Mouse (Mus musculus) MEL (cell line): ENCODE data around the gene Rnf207. TPM values are rescaled to one million over a fixed set of nuclear protein-coding genes. Genes with fewer than 3 reads are reported as not detected.
A peak's percentile ranks its signal among the peaks of the same experiment; 100 is the strongest.

Experiments used
- DNase-seq: peaks from one replicate; pipeline ENCODE4 v3.0.0; 2011; ENCODE audit warnings: low read depth, low spot score
- H3K27ac ChIP-seq: 2 replicates; pipeline ENCODE4 v1.5.1; 2012; ENCODE audit warnings: low read depth, mild to moderate bottlenecking, control low read depth, low read length, moderate library complexity; ENCODE audit not compliant: control insufficient read depth
- H3K27me3 ChIP-seq, 2 experiments: fragments of 150-350 bp in 1 of 2; sonication (generic) in 1 of 2; 2 replicates each; pipeline ENCODE4 v1.6.1; 2012; ENCODE audit warnings: low read length in 2 of 2, mild to moderate bottlenecking in 2 of 2, improper control_type of control experiment in 1 of 2, moderate library complexity in 1 of 2; ENCODE audit not compliant: insufficient read depth in 2 of 2, control insufficient read depth in 1 of 2
- H3K36me3 ChIP-seq, 2 experiments: 2 replicates each; pipeline ENCODE4 v1.6.1; 2012 to 2014; ENCODE audit warnings: low read length in 2 of 2, improper control_type of control experiment in 1 of 2, inconsistent platforms in 1 of 2, mild to moderate bottlenecking in 1 of 2; ENCODE audit not compliant: insufficient read depth in 2 of 2, control insufficient read depth in 1 of 2
- H3K4me1 ChIP-seq, 2 experiments: fragments of 150-350 bp in 1 of 2; sonication (generic) in 1 of 2; 2 replicates each; pipeline ENCODE4 v1.6.1; 2012; ENCODE audit warnings: low read length in 2 of 2, improper control_type of control experiment in 1 of 2, mild to moderate bottlenecking in 1 of 2; ENCODE audit not compliant: insufficient read depth in 2 of 2, control insufficient read depth in 1 of 2
- H3K4me3 ChIP-seq, 2 experiments: fragments of 150-350 bp in 1 of 2; sonication (generic) in 1 of 2; 2 replicates each; pipeline ENCODE4 v1.5.1; 2012; ENCODE audit warnings: low read depth in 2 of 2, low read length in 2 of 2, mild to moderate bottlenecking in 2 of 2, moderate library complexity in 2 of 2, control low read depth in 1 of 2, improper control_type of control experiment in 1 of 2; ENCODE audit not compliant: control insufficient read depth in 1 of 2, insufficient read depth in 1 of 2
- H3K79me2 ChIP-seq: 2 replicates; pipeline ENCODE4 v1.6.1; 2012; ENCODE audit warnings: mild to moderate bottlenecking, low read length, moderate library complexity; ENCODE audit not compliant: control insufficient read depth, poor library complexity, insufficient read depth
- H3K9ac ChIP-seq: 2 replicates; pipeline ENCODE4 v1.6.1; 2012; ENCODE audit warnings: low read depth, mild to moderate bottlenecking, control low read depth, low read length, moderate library complexity; ENCODE audit not compliant: control insufficient read depth, poor library complexity, severe bottlenecking
- H3K9me3 ChIP-seq: fragments of 150-350 bp; sonication (generic); replicated peaks from 2 replicates; pipeline ENCODE4 v1.6.1; 2012; ENCODE audit warnings: mild to moderate bottlenecking, low read length, improper control_type of control experiment, moderate library complexity; ENCODE audit not compliant: insufficient read depth
- BHLHE40 ChIP-seq: IDR thresholded peaks from 2 replicates; pipeline ENCODE4 v1.6.1; 2012; ENCODE audit warnings: low read depth, mild to moderate bottlenecking, inconsistent platforms, low read length, improper control_type of control experiment, borderline replicate concordance
- CHD1 ChIP-seq: IDR thresholded peaks from 2 replicates; pipeline ENCODE4 v1.6.1; 2012; ENCODE audit warnings: low read depth, mild to moderate bottlenecking, inconsistent platforms, low read length, improper control_type of control experiment
- CHD2 ChIP-seq: IDR thresholded peaks from 2 replicates; pipeline ENCODE4 v1.6.1; 2011; ENCODE audit warnings: low read length, improper control_type of control experiment
- CTCF ChIP-seq, 3 experiments: IDR thresholded peaks in 2 of 3; conservative IDR thresholded peaks in 1 of 3; 2 replicates each; pipeline ENCODE4 v1.5.1; 2011 to 2012; ENCODE audit warnings: low read length in 3 of 3, low read depth in 2 of 3, mild to moderate bottlenecking in 2 of 3, improper control_type of control experiment in 1 of 3, inconsistent platforms in 1 of 3, mixed read lengths in 1 of 3, moderate library complexity in 1 of 3; ENCODE audit not compliant: control insufficient read depth in 1 of 3, insufficient read depth in 1 of 3, poor library complexity in 1 of 3, severe bottlenecking in 1 of 3
- E2F4 ChIP-seq: IDR thresholded peaks from 2 replicates; pipeline ENCODE4 v1.6.1; 2011; ENCODE audit warnings: low read depth, low read length, improper control_type of control experiment, borderline replicate concordance
- ELF1 ChIP-seq: IDR thresholded peaks from 2 replicates; pipeline ENCODE4 v1.6.1; 2014; ENCODE audit warnings: low read depth, mild to moderate bottlenecking, inconsistent platforms, low read length, improper control_type of control experiment, moderate library complexity
- EP300 ChIP-seq, 2 experiments: IDR thresholded peaks; 2 replicates each; pipeline ENCODE4 v1.6.1; 2011; ENCODE audit warnings: improper control_type of control experiment in 2 of 2, low read length in 2 of 2, low read depth in 1 of 2, mild to moderate bottlenecking in 1 of 2
- ETS1 ChIP-seq: IDR thresholded peaks from 2 replicates; pipeline ENCODE4 v1.6.1; 2012; ENCODE audit warnings: low read depth, mild to moderate bottlenecking, inconsistent platforms, low read length, improper control_type of control experiment, moderate library complexity
- GABPA ChIP-seq: IDR thresholded peaks from 2 replicates; pipeline ENCODE4 v1.6.1; 2012; ENCODE audit warnings: low read depth, mild to moderate bottlenecking, inconsistent platforms, low read length, improper control_type of control experiment, moderate library complexity
- GATA1 ChIP-seq: IDR thresholded peaks from 2 replicates; pipeline ENCODE4 v1.6.1; 2011; ENCODE audit warnings: low read depth, low read length, improper control_type of control experiment
- HCFC1 ChIP-seq: IDR thresholded peaks from 2 replicates; pipeline ENCODE4 v1.6.1; 2012; ENCODE audit warnings: low read depth, mild to moderate bottlenecking, inconsistent platforms, low read length, improper control_type of control experiment, moderate library complexity
- JUND ChIP-seq: IDR thresholded peaks from 2 replicates; pipeline ENCODE4 v1.6.1; 2011; ENCODE audit warnings: low read depth, mild to moderate bottlenecking, improper control_type of control experiment, low read length
- KAT2A ChIP-seq: conservative IDR thresholded peaks from 2 replicates; pipeline ENCODE4 v1.6.1; 2012; ENCODE audit warnings: low read depth, low read length, improper control_type of control experiment, inconsistent platforms
- MAFK ChIP-seq: IDR thresholded peaks from 2 replicates; pipeline ENCODE4 v1.6.1; 2011; ENCODE audit warnings: low read depth, mild to moderate bottlenecking, low read length, improper control_type of control experiment, borderline replicate concordance
- MAX ChIP-seq: IDR thresholded peaks from 2 replicates; pipeline ENCODE4 v1.6.1; 2011; ENCODE audit warnings: low read length, improper control_type of control experiment
- MAZ ChIP-seq: IDR thresholded peaks from 2 replicates; pipeline ENCODE4 v1.6.1; 2012; ENCODE audit warnings: low read depth, mild to moderate bottlenecking, inconsistent platforms, low read length, improper control_type of control experiment
- MEF2A ChIP-seq: IDR thresholded peaks from 2 replicates; pipeline ENCODE4 v1.6.1; 2014; ENCODE audit warnings: low read depth, mild to moderate bottlenecking, inconsistent platforms, low read length, improper control_type of control experiment; ENCODE audit not compliant: poor library complexity, insufficient replicate concordance, severe bottlenecking; ENCODE audit errors: extremely low read depth
- MXI1 ChIP-seq: IDR thresholded peaks from 2 replicates; pipeline ENCODE4 v1.6.1; 2011; ENCODE audit warnings: mild to moderate bottlenecking, low read depth, low read length, improper control_type of control experiment
- MYB ChIP-seq: IDR thresholded peaks from 2 replicates; pipeline ENCODE4 v1.6.1; 2011; ENCODE audit warnings: mild to moderate bottlenecking, low read depth, low read length, improper control_type of control experiment
- MYC ChIP-seq: IDR thresholded peaks from 2 replicates; pipeline ENCODE4 v1.6.1; 2011; ENCODE audit warnings: low read depth, mild to moderate bottlenecking, low read length, improper control_type of control experiment, moderate library complexity
- NELFE ChIP-seq: IDR thresholded peaks from 2 replicates; pipeline ENCODE4 v1.6.1; 2011; ENCODE audit warnings: low read depth, low read length, improper control_type of control experiment
- NRF1 ChIP-seq: IDR thresholded peaks from 2 replicates; pipeline ENCODE4 v1.6.1; 2014; ENCODE audit warnings: low read depth, mild to moderate bottlenecking, inconsistent platforms, low read length, improper control_type of control experiment, moderate library complexity; ENCODE audit not compliant: poor library complexity, insufficient read depth, severe bottlenecking
- POLR2A ChIP-seq, 2 experiments: IDR thresholded peaks; 2 replicates each; pipeline ENCODE4 v1.6.1; 2011 to 2012; ENCODE audit warnings: low read length in 2 of 2, mild to moderate bottlenecking in 2 of 2, control low read depth in 1 of 2, improper control_type of control experiment in 1 of 2, low read depth in 1 of 2, moderate library complexity in 1 of 2; ENCODE audit not compliant: control insufficient read depth in 1 of 2, insufficient read depth in 1 of 2, poor library complexity in 1 of 2
- RAD21 ChIP-seq: IDR thresholded peaks from 2 replicates; pipeline ENCODE4 v1.6.1; 2011; ENCODE audit warnings: mild to moderate bottlenecking, low read depth, low read length, improper control_type of control experiment
- RCOR1 ChIP-seq: IDR thresholded peaks from 2 replicates; pipeline ENCODE4 v1.6.1; 2012; ENCODE audit warnings: low read depth, mild to moderate bottlenecking, inconsistent platforms, low read length, improper control_type of control experiment
- SIN3A ChIP-seq: IDR thresholded peaks from 2 replicates; pipeline ENCODE4 v1.6.1; 2012; ENCODE audit warnings: low read length, improper control_type of control experiment, inconsistent platforms
- SMC3 ChIP-seq: IDR thresholded peaks from 2 replicates; pipeline ENCODE4 v1.6.1; 2011; ENCODE audit warnings: low read depth, low read length, improper control_type of control experiment
- TAL1 ChIP-seq: IDR thresholded peaks from 2 replicates; pipeline ENCODE4 v1.6.1; 2012; ENCODE audit warnings: mild to moderate bottlenecking, inconsistent platforms, low read length, moderate library complexity, mixed read lengths
- TBP ChIP-seq: IDR thresholded peaks from 2 replicates; pipeline ENCODE4 v1.8.0; 2011; ENCODE audit warnings: low read depth, low read length, improper control_type of control experiment
- TCF12 ChIP-seq: IDR thresholded peaks from 2 replicates; pipeline ENCODE4 v1.6.1; 2014; ENCODE audit warnings: low read depth, mild to moderate bottlenecking, inconsistent platforms, low read length, improper control_type of control experiment, moderate library complexity
- UBTF ChIP-seq: IDR thresholded peaks from 2 replicates; pipeline ENCODE4 v1.6.1; 2012; ENCODE audit warnings: low read depth, mild to moderate bottlenecking, inconsistent platforms, low read length, improper control_type of control experiment, moderate library complexity, borderline replicate concordance; ENCODE audit not compliant: insufficient read depth
- USF1 ChIP-seq: IDR thresholded peaks from 2 replicates; pipeline ENCODE4 v1.6.1; 2014; ENCODE audit warnings: low read depth, mild to moderate bottlenecking, inconsistent platforms, low read length, improper control_type of control experiment, moderate library complexity
- USF2 ChIP-seq, 2 experiments: IDR thresholded peaks; 2 replicates each; pipeline ENCODE4 v1.6.1; 2011 to 2012; ENCODE audit warnings: improper control_type of control experiment in 2 of 2, low read length in 2 of 2, borderline replicate concordance in 1 of 2, inconsistent platforms in 1 of 2, low read depth in 1 of 2, mild to moderate bottlenecking in 1 of 2; ENCODE audit not compliant: insufficient read depth in 1 of 2
- ZC3H11A ChIP-seq: IDR thresholded peaks from 2 replicates; pipeline ENCODE4 v1.6.1; 2012; ENCODE audit warnings: low read depth, mild to moderate bottlenecking, inconsistent platforms, low read length, improper control_type of control experiment
- ZKSCAN1 ChIP-seq: IDR thresholded peaks from 2 replicates; pipeline ENCODE4 v1.6.1; 2012; ENCODE audit warnings: low read depth, mild to moderate bottlenecking, inconsistent platforms, low read length, improper control_type of control experiment, moderate library complexity
- ZMIZ1 ChIP-seq: IDR thresholded peaks from 2 replicates; pipeline ENCODE4 v1.6.1; 2012; ENCODE audit warnings: low read depth, mild to moderate bottlenecking, inconsistent platforms, low read length, improper control_type of control experiment, moderate library complexity
- ZNF384 ChIP-seq: IDR thresholded peaks from 2 replicates; pipeline ENCODE4 v1.6.1; 2012; ENCODE audit warnings: low read depth, mild to moderate bottlenecking, inconsistent platforms, low read length, improper control_type of control experiment
- polyA plus RNA-seq, 2 experiments: library from polyadenylated mRNA; stranded (reverse) in 1 of 2; unstranded in 1 of 2; fragments of >175 nt in 1 of 2; fragments of >200 nt in 1 of 2; gene quantifications; 2 replicates each; pipeline versions ENCODE4 v1.2.1 to v1.2.4; 2012; ENCODE audit warnings: low replicate concordance in 2 of 2, low read depth in 1 of 2; ENCODE audit not compliant: insufficient read length in 2 of 2, insufficient read depth in 1 of 2, missing spikeins in 1 of 2
- total RNA-seq: library from RNA; depleted of rRNA; stranded (reverse); fragments of 300-350 nt; gene quantifications from 2 replicates; pipeline ENCODE4 v1.2.3, GENCODE M21; 2012

Gene Rnf207
- total and polyA plus RNA-seq, 3 experiments, result 0.36 TPM; not detected in 2

- Histone ChIP-seq H3K27me3 (no peaks in the 10 kb centered on the region), H3K36me3 (peaks cover 0 to 8% of the 10 kb centered on the region in 2 experiments; a peak in 1 of 4 replicates), H3K27ac (peak overlapping the region; percentile 88), H3K4me1 (peaks cover 4 to 14% of the 10 kb centered on the region in 2 experiments; a peak in 3 of 4 replicates), H3K9me3 (no peaks in the 10 kb centered on the region), H3K9ac (peak overlapping the region; percentile 51), H3K4me3 (peak overlapping the region; percentile 63 to 72), H3K79me2 (peaks cover 20% of the 10 kb centered on the region)
- DNase-seq, result peak; percentile 96
- peak; percentile 92 for TF ChIP-seq JUND
- TF ChIP-seq CHD2, result no peak; the same call in 1 of the 2 replicates
- no peak for TF ChIP-seq RAD21
- TF ChIP-seq POLR2A (IDR thresholded peaks at IDR 0.05; ENCODE audit: control insufficient read depth in 1 of 2, insufficient read depth in 1 of 2, low read depth in 1 of 2, low read length in 2 of 2, poor library complexity in 1 of 2), result peak; percentile 6 to 78; a peak in 2 of 4 replicates
- peak; percentile 69 for TF ChIP-seq MAZ
- TF ChIP-seq TCF12, result peak; percentile 45; the same call in 1 of the 2 replicates
- no peak for TF ChIP-seq CTCF (IDR thresholded peaks at IDR 0.05 in 2 of 3, conservative IDR thresholded peaks at IDR 0.05 in 1 of 3; ENCODE audit: control insufficient read depth in 1 of 3, insufficient read depth in 1 of 3, low read depth in 2 of 3, low read length in 3 of 3, poor library complexity in 1 of 3, severe bottlenecking in 1 of 3)
- no peak for TF ChIP-seq E2F4
- peak; percentile 61; the same call in 1 of the 2 replicates for TF ChIP-seq MYC
- no peak for TF ChIP-seq UBTF
- TF ChIP-seq ETS1, result peak; percentile 65; the same call in 1 of the 2 replicates
- no peak for TF ChIP-seq GABPA
- peak; percentile 43; the same call in 1 of the 2 replicates for TF ChIP-seq ZMIZ1
- TF ChIP-seq KAT2A, result peak; percentile 49
- peak; percentile 27; the same call in 1 of the 2 replicates for TF ChIP-seq MYB
- TF ChIP-seq NELFE, result peak; percentile 67
- TF ChIP-seq ZKSCAN1, result no peak
- no peak for TF ChIP-seq MAFK
- TF ChIP-seq SIN3A, result peak; percentile 78
- TF ChIP-seq MEF2A, result no peak
- TF ChIP-seq ZNF384, result no peak
- no peak for TF ChIP-seq USF2 (IDR thresholded peaks at IDR 0.05; ENCODE audit: borderline replicate concordance in 1 of 2, insufficient read depth in 1 of 2, low read depth in 1 of 2, low read length in 2 of 2)
- TF ChIP-seq USF1, result no peak
- peak; percentile 38; the same call in 1 of the 2 replicates for TF ChIP-seq BHLHE40
- TF ChIP-seq CHD1, result no peak
- peak; percentile 80 for TF ChIP-seq GATA1
- peak; percentile 78 for TF ChIP-seq TBP
- TF ChIP-seq HCFC1, result peak; percentile 81
- TF ChIP-seq NRF1, result no peak
- TF ChIP-seq MAX, result no peak
- TF ChIP-seq ELF1, result peak; percentile 73
- TF ChIP-seq RCOR1, result no peak; the same call in 1 of the 2 replicates
- TF ChIP-seq MXI1, result no peak; the same call in 1 of the 2 replicates
- peak; percentile 27; the same call in 1 of the 2 replicates for TF ChIP-seq TAL1
- TF ChIP-seq SMC3, result no peak
- TF ChIP-seq EP300 (IDR thresholded peaks at IDR 0.05; ENCODE audit: low read depth in 1 of 2, low read length in 2 of 2), result peak; percentile 44 to 56; a peak in 2 of 4 replicates
- TF ChIP-seq ZC3H11A, result no peak
These were observed 22.9 kb downstream of the Rnf207 start for GRCm38 (mm10) chr4:152295916-152296315.
